Mouse (Mus musculus) stomach, embryonic 16.5 days (tissue): ENCODE results near the gene Pgs1. TPM values are rescaled to one million over a fixed set of nuclear protein-coding genes. Genes with fewer than 3 reads are reported as not detected.

Experiments
- ATAC-seq: fragments of 200-750 bp; cut with Nextera tagmentation; 2 replicates; pipeline ENCODE4 v1.8.0; 2017; ENCODE audit warnings: moderate number of reproducible peaks, moderate TSS enrichment; ENCODE audit not compliant: insufficient read depth, low FRiP score
- H3K27ac ChIP-seq: fragments of 300-500 bp; sonication (generic); 2 replicates; pipeline ENCODE4 v1.5.1; 2014; ENCODE audit warnings: low read length
- H3K27me3 ChIP-seq: fragments of 300-500 bp; sonication (generic); 2 replicates; pipeline ENCODE4 v1.6.1; 2014; ENCODE audit warnings: low read length, control low read depth, mixed read lengths; ENCODE audit not compliant: control insufficient read depth, insufficient read depth
- H3K36me3 ChIP-seq: fragments of 300-500 bp; sonication (generic); 2 replicates; pipeline ENCODE4 v1.6.1; 2014; ENCODE audit warnings: low read length; ENCODE audit not compliant: control insufficient read depth, insufficient read depth
- H3K4me1 ChIP-seq: fragments of 300-500 bp; sonication (generic); 2 replicates; pipeline ENCODE4 v1.6.1; 2014; ENCODE audit warnings: low read length, control low read depth, mixed read lengths; ENCODE audit not compliant: control insufficient read depth, insufficient read depth
- H3K4me2 ChIP-seq: fragments of 300-500 bp; sonication (generic); 2 replicates; pipeline ENCODE4 v1.6.1; 2014; ENCODE audit warnings: low read depth, low read length, mixed read lengths
- H3K4me3 ChIP-seq: fragments of 300-500 bp; sonication (generic); replicated peaks from 2 replicates; pipeline ENCODE4 v1.5.1; 2014; ENCODE audit warnings: mild to moderate bottlenecking, low read length
- H3K9ac ChIP-seq: fragments of 300-500 bp; sonication (generic); 2 replicates; pipeline ENCODE4 v1.6.1; 2014; ENCODE audit warnings: low read length
- H3K9me3 ChIP-seq: fragments of 300-500 bp; sonication (generic); replicated peaks from 2 replicates; pipeline ENCODE4 v1.6.1; 2016; ENCODE audit warnings: low read length, control low read depth; ENCODE audit not compliant: control insufficient read depth
- WGBS: fragments of 180-500 bp; shearing (Covaris S2); extraction: QIAGEN DNeasy Blood & Tissue Kit; methylation state at CpG from one replicate; pipeline ENCODE4 v1.1.7; 2014; 5-methylcytosine and 5-hydroxymethylcytosine counted together
- polyA plus RNA-seq: library from polyadenylated mRNA; unstranded; fragments of >200 nt; fragmentation: Nextera tagmentation; extraction: Ambion mirVana; gene quantifications from 2 replicates; pipeline ENCODE4 v1.2.1, GENCODE M21; 2015

Pgs1 gene
- polyA plus RNA-seq, 1 experiment from 2014 or later = 32.1 TPM

DNA sequence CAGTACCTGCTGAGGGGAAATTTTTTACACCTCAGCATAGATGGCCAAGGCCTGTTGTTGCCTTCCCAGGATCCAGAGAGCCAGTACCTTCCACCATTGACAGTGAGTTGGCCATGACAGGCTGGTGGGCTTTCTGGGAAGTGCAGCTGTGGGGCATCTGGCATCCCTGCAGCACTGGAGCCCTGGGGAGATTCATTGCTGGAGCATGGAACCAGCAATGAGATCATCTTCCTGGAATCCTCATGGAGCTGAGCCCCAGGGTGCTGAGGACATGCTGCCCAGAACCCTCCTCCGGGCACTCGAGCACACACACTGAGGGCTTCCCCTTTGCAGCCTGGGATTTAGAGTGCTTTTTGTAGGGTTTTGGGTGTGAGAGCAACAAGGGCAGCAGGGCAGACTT is 9.2 kb downstream of the Pgs1 start:
- H3K4me3 ChIP-seq = no peak overlapping the region
- WGBS = 70% methylated on average over 2 of the region's 2 CpGs
- H3K9me3 ChIP-seq = no peaks in the 10 kb centered on the region
- peaks cover 63% of the 10 kb centered on the region for H3K4me1 ChIP-seq
- H3K36me3 ChIP-seq = no peaks in the 10 kb centered on the region
- no peak overlapping the region for H3K4me2 ChIP-seq
- peak overlapping the region; percentile 53; the same call in 1 of the 2 replicates for H3K9ac ChIP-seq
- ATAC-seq = no peak
- peak overlapping the region; percentile 90 for H3K27ac ChIP-seq
- H3K27me3 ChIP-seq = no peaks in the 10 kb centered on the region

DNA sequence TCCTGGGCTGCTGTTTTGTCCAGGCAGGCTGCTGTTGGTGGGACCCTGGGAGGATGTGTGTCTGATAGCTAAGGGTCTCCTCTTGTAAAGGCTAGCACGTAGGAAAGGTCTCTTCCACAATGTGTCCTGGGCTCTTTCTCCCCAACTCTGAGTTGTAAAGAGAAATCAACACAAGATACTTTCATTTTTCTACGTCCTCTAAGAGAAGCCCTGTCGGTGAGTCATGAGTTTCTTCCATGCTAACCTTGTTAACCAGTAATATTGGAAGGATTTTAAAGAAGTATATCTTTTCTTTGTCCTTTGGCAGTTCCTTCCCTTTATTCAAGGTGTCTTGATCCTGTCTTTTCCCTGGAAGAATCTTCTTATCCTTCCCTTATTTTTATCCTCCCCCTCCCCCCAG is 9.6 kb downstream of the Pgs1 start:
- Histone ChIP-seq H3K27ac (peak overlapping the region; percentile 90), H3K27me3 (no peaks in the 10 kb centered on the region), H3K4me3 (no peak overlapping the region), H3K36me3 (no peaks in the 10 kb centered on the region), H3K4me1 (peaks cover 63% of the 10 kb centered on the region), H3K9me3 (no peaks in the 10 kb centered on the region), H3K9ac (peak overlapping the region; percentile 53; the same call in 1 of the 2 replicates), H3K4me2 (no peak overlapping the region)
- WGBS = 59% methylated on average over 3 of the region's 3 CpGs
- ATAC-seq = no peak

DNA sequence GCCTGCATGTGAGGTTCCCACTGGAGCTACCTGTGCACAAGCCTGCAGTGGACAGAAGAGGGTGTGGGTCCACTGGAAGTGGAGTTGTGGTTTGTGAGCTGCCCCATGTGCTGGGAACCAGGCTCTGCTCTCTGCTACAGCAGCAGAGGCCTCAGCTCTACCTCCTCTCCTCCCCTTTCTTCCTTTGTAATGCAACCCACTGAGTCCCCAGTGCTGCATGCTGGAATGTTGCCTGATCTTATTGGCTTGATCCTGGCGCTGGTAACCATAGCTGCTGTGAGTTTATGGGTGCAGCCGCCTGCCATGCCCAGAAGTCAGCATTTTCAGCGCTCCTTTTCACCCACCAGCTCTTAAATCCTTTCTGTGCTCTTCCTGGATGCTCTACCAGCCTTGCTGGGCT is 10.0 kb downstream of the Pgs1 start:
- no peak overlapping the region for H3K9ac ChIP-seq
- peaks cover 63% of the 10 kb centered on the region for H3K4me1 ChIP-seq
- H3K27me3 ChIP-seq = no peaks in the 10 kb centered on the region
- no peak for ATAC-seq
- peak overlapping the region; percentile 41; the same call in 1 of the 2 replicates for H3K27ac ChIP-seq
- H3K4me2 ChIP-seq = no peak overlapping the region
- WGBS = 65% methylated on average over 3 of the region's 3 CpGs
- no peak overlapping the region for H3K4me3 ChIP-seq
- no peaks in the 10 kb centered on the region for H3K9me3 ChIP-seq
- no peaks in the 10 kb centered on the region for H3K36me3 ChIP-seq

DNA sequence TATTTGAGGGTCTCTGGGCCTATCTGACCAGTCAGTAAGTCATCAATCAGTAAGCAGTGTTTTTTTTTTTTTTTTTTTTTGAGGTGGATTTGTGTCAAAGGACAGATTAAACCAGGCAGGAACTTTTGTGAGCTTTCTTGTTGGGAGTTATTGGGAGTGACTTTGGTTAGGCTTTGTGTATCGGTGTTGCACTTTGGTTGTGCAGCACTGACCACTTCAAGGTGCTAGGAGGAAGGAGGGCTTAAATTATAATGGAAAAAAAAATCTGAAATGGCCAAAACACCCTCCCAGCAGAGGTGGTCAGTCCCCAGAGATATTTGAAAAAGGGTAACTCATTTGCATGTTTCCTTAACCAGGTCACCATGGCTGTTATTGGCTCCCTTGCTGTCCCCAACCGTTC is 11.0 kb downstream of the Pgs1 start:
- Histone ChIP-seq H3K9me3 (no peaks in the 10 kb centered on the region), H3K4me3 (no peak overlapping the region), H3K4me1 (peaks cover 53% of the 10 kb centered on the region), H3K36me3 (peaks cover 5% of the 10 kb centered on the region; the same call in 1 of the 2 replicates), H3K27me3 (no peaks in the 10 kb centered on the region), H3K9ac (no peak overlapping the region), H3K4me2 (no peak overlapping the region), H3K27ac (no peak overlapping the region)
- no peak for ATAC-seq
- WGBS = 89% methylated on average over 2 of the region's 2 CpGs

DNA sequence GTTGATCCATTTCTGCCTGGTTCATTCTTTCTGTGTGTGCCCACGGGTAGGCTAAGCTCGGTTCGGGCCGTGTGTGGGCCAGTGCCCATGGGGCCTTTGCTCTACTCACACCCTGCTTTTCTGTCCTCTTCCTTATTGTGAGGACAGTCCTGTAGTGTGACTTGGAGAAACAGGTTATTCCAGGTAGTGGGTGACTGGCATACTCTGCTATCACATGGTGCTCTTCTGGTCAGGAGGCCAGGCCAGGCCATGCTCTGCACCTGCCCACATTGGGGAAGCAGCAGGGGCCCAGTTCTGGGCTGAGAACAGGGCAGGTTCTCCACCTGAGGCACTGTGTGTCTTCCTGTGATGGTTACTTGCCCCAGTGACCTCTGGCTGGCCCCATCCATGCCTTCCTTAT is 12.3 kb downstream of the Pgs1 start:
- H3K27me3 ChIP-seq = no peaks in the 10 kb centered on the region
- peaks cover 10% of the 10 kb centered on the region for H3K36me3 ChIP-seq
- peak overlapping the region; percentile 82 for H3K27ac ChIP-seq
- no peak overlapping the region for H3K4me3 ChIP-seq
- no peak; the same call in 1 of the 2 replicates for ATAC-seq
- no peak overlapping the region for H3K4me2 ChIP-seq
- 80% methylated on average over 4 of the region's 4 CpGs for WGBS
- H3K4me1 ChIP-seq = peaks cover 41% of the 10 kb centered on the region
- no peaks in the 10 kb centered on the region for H3K9me3 ChIP-seq
- 0 out of 2 replicates have a peak overlapping the region, but pooled peaks have one; percentile 9 for H3K9ac ChIP-seq

DNA sequence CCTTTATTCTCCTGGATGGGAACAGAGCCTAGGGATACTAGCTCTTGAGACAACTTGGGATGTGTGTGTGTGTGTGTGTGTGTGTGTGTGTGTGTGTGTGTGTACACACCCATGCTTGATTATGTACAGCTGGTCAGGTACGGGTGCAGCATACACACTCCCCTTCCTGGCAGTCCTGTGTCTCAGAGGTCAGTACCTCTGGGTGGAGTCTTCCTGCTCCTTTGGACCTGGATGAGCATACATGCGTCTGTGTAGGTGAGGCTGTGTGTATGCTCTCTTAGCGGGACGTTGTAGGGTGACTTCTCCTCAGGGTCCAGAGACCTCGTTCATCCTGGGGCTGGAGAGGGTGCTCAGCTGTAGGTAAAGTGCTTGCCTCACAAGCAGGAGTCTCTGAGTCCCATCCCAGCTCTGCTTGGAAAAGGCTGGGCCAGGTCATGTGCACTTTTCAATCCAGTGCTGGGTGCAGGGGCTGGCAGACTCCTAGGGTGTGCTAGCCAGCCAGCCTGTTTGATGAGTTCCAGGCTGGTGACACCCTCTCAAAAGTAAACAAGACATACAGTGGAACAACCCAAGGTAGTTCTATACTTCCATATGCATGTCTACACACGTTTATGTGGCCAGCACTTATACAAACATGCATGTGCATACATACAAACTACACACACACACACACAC is 13.3 kb downstream of the Pgs1 start:
- Histone ChIP-seq H3K9ac (no peak overlapping the region), H3K4me1 (peaks cover 31% of the 10 kb centered on the region), H3K4me3 (no peak overlapping the region), H3K4me2 (no peak overlapping the region), H3K9me3 (no peaks in the 10 kb centered on the region), H3K36me3 (peaks cover 16% of the 10 kb centered on the region), H3K27me3 (no peaks in the 10 kb centered on the region), H3K27ac (peak overlapping the region; percentile 82)
- peak; percentile 50; the same call in 1 of the 2 replicates for ATAC-seq
- 64% methylated on average over 6 of the region's 6 CpGs for WGBS

DNA sequence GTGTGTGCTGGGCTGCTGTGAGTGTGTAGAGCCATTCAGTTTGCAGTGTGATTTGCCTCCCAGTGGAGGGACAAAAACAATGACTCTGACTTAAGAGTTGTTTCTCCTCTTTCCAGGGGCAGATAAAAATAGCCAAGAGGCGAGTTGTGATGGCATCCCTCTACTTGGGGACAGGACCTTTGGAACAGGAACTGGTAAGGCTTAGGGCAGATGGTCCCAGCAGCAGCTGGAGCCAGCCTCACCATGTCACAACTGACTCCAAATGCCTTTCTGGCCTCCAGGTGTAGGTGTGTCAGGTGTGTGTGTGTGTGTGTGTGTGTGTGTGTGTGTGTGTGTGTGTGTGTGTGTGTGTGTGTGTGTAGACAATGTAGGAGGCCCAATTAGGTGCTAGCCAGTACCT is 14.0 kb downstream of the Pgs1 start:
- H3K9me3 ChIP-seq = no peaks in the 10 kb centered on the region
- WGBS = 53% methylated on average over 1 of the region's 1 CpGs
- H3K27me3 ChIP-seq = no peaks in the 10 kb centered on the region
- H3K4me1 ChIP-seq = peaks cover 24% of the 10 kb centered on the region
- H3K4me3 ChIP-seq = no peak overlapping the region
- no peak overlapping the region for H3K4me2 ChIP-seq
- peak overlapping the region; percentile 72 for H3K27ac ChIP-seq
- no peak for ATAC-seq
- no peak overlapping the region for H3K9ac ChIP-seq
- H3K36me3 ChIP-seq = peaks cover 16% of the 10 kb centered on the region

DNA sequence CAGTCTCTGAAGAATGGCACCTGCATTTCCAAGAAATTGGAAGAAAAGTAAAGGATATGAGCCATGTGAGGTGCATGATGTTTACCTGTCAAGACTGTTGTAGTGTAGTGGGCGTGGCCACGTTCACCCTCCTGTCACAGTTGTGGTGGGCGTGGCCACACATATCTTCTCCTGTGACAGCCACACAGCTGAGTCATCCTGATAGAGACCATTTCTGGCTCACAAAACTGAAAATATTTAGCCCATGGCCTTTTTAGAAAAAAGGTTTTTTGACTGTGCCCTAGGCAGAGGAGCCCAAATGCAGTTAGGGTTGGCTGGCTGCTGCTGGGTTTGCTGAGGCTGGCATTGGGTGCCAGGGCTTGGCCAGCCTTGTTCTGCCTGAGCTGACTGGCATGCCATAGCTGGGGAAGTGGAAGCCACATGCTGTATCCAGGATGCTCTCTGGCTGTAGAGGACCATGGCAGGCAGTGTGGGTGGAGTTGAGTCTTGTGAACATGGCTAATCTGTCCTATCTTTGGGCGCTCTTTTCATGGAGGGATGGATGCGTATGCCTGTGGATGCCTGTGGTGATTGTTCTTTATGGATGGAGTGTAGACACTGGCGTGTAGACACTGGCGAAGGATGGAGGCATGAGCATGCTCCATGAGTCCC is 14.6 kb downstream of the Pgs1 start:
- 83% methylated on average over 7 of the region's 7 CpGs for WGBS
- ATAC-seq = no peak
- H3K4me1 ChIP-seq = peaks cover 18% of the 10 kb centered on the region
- peaks cover 21% of the 10 kb centered on the region for H3K36me3 ChIP-seq
- no peaks in the 10 kb centered on the region for H3K9me3 ChIP-seq
- no peak overlapping the region for H3K4me2 ChIP-seq
- H3K4me3 ChIP-seq = no peak overlapping the region
- no peak overlapping the region for H3K9ac ChIP-seq
- H3K27me3 ChIP-seq = no peaks in the 10 kb centered on the region
- H3K27ac ChIP-seq = peak overlapping the region; percentile 72; the same call in 1 of the 2 replicates

DNA sequence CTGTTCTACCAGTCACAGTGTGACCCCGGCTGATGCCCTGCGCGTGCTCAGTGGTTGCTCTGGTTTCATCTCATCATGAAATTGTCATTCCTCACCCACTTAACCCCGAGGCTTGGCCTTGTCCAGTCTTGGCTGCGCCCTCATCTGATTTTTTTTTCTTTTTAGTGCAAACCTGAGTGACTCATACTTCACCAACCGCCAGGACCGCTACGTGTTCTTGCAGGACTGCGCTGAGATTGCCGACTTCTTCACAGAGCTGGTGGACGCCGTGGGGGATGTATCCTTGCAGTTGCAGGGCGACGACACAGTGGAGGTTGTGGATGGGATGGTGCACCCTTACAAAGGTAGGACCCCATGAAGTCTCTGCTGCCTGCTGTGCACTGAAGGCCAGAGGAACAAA is 17.1 kb downstream of the Pgs1 start:
- H3K9ac ChIP-seq = no peak overlapping the region
- H3K36me3 ChIP-seq = peaks cover 21% of the 10 kb centered on the region
- no peak overlapping the region for H3K4me3 ChIP-seq
- H3K27ac ChIP-seq = no peak overlapping the region
- H3K4me2 ChIP-seq = no peak overlapping the region
- no peaks in the 10 kb centered on the region for H3K27me3 ChIP-seq
- no peak for ATAC-seq
- WGBS = 92% methylated on average over 14 of the region's 14 CpGs
- H3K4me1 ChIP-seq = peaks cover 23% of the 10 kb centered on the region
- no peaks in the 10 kb centered on the region for H3K9me3 ChIP-seq
